Mouse (Mus musculus) spleen, postnatal 36 days (tissue): ENCODE results near the gene Ergic1.

Experiments used
- DNase-seq, 2 experiments: peaks; one replicate each; pipeline ENCODE4 v3.0.0; 2022; ENCODE audit warnings: low spot score in 2 of 2, mixed read lengths in 1 of 2

Ergic1 gene

DNA sequence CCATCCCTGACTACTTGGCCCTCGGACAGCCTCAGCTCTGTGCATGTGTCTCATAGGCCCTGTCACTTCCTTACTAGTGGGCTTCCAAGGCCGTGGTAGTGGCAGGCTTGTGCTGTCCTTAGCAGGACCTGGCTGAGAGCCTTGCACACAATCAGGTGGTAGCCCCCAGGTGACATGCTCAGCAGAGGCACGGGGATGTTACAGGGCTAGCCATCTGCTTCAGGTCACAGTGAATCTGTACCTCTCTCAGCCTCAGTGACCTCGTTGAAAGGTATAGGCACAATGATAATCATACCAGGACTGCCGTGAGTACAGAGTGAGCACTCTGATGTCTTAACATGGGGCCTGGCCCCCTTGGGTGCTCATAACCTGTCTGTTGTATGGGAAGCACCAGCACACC, 13.4 kb downstream of the Ergic1 start:
- DNase-seq = no peak

DNA sequence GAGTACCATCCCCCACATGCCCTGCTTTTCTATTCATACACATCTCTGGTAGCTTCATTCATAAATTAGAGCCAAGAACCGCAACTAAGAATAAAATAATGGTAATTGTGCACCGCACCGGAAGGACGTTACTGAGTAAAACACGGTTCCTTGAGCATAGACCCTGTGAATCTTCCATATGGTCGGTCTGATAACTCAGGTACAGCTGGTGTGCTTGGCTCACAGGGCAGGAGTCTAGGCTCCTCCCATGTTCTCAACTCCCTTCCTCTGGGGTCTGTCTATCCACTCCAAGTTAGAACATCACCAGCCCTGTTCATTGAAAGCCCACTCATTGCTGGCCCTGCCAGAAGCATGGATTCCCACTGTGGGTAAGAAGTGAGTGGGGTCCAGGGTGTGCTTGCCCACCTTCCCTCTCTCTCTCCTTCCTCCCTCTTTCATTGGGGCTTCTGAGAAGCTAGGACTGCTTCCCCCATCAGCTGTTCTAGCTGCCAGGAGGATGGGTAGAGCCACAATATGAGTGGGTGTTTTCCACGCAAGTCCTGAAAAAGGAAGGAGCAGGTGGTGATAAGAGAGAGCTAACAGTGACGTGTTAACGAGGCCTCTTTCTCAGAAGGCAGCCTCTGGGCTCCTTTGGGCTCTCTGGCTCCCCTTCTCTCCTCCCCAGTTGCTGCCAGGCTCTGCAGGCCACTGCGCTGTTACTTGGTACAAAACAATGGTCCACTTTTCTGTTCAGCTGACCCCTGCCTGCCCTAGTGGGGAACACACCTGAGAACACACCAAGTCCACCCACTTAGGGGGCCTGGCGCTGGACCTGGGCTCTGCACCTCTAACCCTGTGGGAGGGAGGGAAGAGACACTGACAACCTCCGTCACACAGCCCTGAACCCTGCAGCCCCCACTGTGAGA, 14.7 kb downstream of the Ergic1 start:
- no peak for DNase-seq

DNA sequence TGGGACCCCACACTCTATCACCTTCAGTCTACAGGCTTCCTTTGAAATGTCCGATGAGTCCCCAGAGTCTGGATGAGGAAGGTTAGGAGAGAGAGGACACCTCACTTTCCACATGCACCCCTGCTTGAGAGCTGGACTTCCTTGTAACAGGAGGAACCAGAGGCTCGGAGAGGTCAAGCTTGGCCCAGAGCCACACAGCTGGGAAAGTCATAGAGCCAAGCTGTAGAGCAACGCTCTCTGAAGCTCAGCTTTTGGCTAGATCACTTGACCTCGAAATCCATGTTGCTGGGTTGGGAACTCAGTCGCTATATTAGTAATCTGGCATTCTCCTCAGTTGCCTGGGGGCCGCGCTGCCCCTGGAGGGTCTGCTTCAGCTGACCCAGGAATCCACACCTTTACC, 15.5 kb downstream of the Ergic1 start:
- no peak for DNase-seq

DNA sequence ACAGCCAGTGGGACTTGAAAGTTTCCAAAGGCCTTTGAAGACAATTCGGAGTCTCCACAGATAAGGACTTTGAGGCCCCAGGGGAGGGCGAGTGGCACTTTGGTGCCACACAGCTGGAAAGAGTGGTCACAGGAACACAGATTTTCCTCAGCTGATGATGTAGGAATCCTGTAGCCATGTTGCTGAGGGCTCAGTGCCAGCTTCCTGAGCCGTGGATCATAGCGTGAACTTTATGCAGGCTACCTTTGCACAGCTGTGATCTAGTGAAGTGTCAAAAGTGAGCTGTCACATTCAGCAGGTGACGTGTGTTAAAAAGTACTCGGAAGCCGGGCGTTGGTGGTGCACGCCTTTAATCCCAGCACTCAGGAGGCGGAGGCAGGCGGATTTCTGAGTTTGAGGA, 16.0 kb downstream of the Ergic1 start:
- DNase-seq = no peak

DNA sequence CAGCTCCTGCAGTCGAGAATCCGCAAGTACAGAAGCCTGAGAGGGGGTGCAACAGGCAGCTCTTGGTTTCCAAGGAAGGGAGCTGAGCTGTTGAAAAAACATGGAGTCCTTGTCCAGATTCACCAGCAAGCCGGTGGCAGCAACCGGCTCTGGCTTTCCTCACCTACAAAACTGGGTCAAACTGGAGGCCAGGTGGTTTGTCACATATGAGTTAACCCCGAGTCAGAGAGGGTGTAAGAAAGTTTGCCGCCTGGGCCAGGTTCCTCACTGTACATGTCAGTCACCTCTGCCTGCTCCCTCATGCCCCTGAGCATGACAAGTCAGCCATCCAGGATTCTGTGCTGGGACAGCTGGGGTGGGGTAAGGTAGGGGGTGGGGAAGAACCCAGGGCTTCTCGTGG, 16.9 kb downstream of the Ergic1 start:
- no peak for DNase-seq

DNA sequence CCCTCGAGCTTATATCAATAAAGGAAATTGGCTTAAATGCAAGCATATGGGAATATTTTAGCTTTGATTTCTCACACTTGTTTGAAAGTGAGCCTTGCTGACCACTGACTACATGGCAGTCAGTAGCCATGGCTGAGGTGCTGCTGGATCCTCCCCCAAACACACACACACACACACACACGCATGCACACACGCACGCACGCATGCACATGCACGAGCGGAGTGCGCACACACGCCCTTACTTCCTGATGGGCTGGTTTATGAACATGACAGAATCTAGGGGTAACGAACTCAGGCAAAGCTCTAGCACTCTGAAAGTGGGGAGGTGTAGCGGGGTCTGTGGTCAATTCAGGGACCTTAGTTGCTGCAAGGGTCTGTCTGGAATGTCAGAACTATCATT, 17.5 kb downstream of the Ergic1 start:
- DNase-seq = no peak

DNA sequence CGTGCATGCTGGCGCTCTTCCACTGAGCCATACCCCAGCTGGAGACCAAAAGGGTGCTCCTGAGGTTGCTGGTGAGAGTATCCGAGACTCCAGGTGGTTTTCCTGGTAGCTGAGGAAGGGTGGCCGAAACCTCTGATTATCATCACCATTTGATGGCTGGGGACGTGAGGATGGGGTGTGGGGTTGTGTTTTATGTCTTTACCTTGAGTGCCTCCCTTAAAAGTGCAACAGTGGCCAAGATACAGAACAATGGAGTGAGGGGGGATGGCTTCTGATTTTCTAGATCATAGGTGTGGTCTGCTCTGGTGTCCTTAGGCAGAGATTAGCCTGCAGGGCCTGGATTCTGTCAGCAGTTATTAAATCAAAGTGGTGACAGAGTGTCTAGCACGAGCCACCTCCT, 18.1 kb downstream of the Ergic1 start:
- DNase-seq = no peak

DNA sequence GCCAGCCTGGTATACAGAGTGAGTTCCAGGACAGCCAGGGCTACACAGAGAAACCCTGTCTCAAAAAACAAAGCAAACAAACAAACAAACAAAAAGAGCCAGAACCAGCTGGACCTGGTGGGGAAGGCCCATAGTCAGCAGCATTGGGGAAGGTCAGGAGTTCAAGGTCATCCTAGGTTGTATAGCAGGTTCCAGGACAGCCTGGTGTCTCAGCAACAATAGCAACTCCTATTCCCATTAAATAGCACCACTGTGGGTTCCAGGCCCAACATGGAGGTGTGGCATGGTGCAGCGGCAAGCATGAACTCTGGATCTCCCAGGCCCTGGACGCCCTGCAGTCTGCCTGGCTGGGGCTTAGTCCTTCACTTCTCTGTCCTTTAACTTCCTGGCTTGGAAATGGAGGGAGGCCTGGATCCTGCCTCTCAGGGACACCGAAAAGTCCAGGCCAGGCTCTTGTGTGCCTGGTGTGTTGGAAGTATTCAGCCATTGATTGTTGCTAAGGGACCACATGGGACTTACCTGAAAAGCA, 19.6 kb downstream of the Ergic1 start:
- DNase-seq = no peak

DNA sequence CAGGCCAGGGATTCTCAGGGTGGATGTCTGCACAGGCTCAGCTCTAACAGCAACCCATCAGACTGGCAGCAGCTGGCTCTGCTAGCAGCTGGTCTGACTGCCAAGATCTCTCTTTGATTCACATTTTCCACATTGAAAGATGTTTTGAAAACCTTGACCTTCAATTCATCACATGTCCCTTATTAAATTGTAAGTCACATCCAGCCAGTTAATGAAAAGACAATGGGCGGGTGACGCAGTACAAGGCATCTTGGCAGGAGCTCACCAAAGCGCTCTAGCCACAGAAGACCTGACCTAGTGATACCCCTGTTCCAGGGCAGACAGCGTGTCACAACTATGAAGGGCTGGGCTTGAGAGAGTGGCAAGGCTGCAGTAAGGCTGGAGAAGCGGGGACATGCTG, 21.0 kb downstream of the Ergic1 start:
- no peak for DNase-seq

DNA sequence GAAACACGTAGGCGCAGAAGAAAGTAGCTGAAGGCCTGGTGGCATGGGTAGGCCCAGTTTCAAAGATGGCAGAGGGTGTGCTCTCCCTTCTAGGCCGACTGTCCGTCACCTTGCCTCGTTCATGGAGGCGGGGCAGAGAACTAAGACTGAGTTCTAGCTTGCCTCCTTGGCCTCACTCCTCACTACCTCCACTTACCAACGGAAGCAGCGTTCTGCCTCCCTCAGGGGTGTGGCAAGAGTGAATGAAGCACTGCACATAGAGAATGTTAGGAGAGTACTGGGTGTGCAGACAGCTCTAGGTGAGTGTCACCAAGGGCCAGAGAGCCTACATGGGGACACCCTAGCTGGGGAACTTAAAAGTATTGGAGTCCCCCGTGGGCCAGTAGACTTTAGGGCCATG, 21.8 kb downstream of the Ergic1 start:
- DNase-seq = no peak

DNA sequence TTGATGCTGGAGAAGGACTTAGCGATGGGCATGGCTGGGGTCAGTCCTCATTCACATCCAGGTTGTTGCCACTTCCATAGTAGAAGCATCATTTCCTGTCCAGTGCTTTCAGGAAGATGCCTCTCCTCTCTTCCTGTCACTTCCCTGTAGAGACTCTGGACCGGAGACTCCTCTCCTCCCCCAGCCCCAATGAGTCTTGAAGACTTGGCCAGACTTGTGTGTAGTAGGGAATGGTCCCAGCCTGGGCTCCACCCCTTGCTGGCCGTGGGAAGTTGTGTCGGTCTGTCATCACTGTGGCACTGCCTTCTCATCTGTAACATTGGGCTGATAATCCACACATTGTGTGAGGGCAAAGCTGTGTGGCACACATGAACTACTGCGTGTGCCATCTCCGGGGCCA, 22.3 kb downstream of the Ergic1 start:
- DNase-seq = no peak

DNA sequence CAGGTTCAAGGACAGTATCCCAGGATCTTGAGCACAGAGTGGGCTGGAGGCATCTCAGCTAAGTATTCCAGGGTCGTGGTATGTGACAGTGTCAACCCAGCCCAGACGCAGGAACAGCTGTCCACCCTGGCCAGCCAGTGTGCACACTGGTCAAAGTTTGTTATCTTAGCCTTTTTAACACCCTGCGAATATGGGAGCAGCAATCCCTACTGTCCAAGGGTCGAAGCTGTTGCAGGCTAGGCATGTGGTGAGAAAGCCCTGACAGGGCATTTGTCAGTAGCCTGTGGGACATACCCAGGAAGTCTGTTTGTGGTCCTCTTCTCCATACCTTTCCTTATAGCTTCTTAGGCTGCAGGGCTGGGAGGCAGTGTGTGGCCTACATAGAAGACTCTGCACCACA, 22.8 kb downstream of the Ergic1 start:
- no peak for DNase-seq

DNA sequence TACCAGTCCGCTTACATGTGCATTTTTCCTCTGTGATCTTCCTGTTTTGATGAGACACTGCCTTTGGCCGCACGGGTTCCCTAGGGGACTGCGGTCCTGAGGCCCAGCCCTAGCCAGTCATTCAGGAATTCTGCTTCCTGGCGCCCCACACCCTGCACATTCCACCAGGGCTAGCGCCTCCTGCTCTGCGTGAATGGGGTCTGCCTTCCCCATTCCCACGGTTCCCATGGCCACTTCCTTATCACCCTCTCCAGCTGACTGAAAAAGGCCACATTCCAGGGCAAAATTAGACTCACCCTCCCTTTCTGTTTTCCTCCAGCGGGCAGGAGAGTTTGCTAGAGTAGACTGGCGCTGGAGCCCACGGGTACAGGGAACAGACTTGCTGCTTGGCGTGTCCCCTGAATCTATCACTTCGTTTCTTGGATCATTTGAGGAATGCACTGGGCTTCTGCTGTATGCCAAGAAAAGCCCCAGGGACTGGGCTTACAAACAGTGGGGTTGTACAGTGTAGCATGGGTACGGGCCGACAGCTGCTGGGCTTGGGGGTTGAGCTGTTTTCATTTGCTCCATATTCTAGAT, 23.4 kb downstream of the Ergic1 start:
- DNase-seq = no peak

DNA sequence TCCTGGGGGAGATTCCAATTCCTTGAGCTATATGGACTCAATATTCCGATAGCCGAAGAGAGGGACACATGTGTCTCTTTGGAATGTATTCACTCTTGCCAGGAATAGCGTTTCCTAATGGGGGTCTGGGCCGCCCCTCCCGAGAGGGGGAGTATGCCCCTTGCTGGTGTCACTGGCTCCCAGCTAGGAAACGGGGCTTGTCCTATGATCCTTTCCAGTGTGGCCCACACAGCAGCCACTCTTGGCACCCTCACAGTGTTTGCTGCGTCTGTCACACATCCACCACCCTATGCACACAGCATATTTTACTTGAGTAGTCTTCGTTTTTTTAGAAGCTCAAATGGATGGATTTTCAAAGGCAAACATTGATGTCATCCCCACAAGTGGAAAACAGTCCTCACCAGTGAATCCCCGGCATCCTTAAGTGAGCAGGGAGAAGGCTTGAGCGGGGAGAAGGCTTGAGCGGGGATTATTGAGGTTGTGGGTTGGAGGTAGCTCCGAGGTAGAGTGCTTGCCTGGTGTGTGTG, 26.7 kb downstream of the Ergic1 start:
- DNase-seq = no peak

DNA sequence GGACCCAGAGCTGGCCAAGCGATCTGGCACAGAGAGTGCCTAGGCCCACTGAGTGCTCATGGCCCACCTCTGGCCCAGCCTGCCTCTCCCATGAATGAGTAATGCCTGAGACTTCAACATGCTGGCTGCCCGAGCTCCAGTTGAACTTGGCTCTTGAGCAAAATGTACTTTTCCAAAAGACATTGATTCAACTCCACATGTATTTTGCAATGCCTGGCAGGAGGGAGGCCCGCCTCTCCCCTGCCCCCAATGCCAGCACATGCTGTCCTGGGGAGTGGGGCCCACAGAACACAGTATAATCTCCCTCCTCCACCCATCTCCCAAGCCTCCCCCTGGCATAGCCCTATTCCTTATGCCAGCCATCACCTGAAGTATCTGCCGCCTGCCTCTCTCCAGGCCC, 31.2 kb downstream of the Ergic1 start:
- DNase-seq = no peak

DNA sequence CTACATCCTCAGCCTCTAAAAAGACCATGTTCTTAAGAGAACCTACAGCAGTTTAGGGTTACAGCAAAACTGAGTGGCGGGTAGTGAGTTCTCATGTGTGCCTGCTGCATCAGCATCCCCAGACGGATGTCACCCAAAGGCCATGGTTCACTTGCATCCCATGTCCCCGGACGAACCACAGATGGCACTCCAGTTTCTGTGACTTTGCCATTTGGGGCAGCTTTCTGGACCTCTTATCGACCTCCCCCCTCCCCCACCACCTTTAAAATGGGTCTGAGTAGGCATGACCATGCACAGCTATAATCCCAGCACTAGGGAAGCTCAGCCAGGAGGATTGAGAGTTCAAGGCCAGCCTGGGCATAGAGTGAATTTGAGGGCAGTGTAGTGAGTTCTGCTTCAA, 31.9 kb downstream of the Ergic1 start:
- DNase-seq = no peak

DNA sequence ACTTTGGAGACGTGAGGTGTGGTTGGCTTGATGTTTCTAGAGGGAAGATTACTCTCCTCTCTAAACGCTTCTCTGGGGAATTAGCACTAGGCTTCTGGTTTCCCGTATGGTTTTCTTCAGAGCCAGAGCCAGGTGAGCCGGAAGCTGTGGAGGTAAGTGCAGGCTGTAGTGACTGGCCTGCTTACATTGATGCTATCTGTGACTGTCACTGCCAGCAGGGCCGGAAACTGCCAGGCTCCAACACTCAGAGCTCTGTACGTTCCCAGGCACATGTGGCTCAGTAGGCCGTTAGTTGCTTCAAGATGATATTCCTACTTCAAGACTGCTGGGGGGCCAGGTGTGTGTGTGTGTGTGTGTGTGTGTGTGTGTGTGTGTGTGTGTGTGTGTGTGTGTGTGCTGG, 32.9 kb downstream of the Ergic1 start:
- DNase-seq = no peak

DNA sequence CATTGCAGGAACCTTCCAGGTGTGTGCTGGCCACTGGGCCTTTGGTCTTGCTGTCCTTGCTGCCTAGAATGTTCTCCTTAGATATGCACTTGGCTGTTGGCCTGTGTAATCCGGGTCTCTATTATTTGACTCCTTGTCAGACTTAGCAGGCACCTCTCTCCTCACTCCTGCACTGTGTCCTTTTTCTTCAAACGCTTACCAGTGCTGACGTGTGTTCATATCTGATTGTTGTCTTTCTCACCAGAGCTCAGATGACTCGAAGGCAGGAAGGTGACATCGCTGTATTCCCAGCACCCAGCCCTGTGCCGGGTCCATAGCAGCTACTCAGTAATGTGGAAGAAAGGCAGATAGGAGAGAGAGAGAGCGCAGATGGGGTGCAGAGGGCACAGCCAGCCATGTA, 33.7 kb downstream of the Ergic1 start:
- DNase-seq = no peak

DNA sequence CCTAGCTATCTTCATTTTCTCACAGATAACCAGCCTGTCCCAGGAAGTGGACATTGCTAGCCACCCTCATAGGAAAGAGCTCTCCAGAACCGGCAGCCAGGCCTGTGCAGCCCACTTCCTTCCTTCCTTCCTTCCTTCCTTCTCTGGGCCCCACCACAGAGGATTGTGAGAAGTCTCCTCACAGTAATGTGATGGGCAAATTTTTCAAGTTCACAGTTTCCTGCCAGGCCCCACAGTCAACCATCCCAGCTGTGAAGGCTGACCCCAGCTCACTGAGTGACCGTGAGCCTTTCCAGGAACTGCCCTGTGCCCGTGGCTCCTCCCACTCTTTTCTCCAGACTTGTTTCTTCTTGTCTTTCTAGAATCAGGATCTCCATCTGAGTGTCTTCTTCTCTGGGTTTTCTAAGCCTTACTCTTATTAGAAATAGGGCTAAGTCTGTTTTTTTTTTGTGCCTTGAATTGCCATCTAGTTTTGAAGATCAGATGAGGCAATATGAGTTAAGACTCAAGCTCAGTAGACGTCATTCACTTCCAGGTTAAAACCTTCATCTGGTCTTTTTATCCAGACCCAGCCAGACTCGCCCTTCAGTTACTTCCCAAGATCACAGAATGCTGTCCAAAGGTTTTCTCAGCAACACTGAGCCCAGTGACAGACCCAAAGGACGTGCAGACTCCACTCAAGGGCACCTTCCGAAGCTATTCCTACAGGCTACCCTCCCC, 34.3 kb downstream of the Ergic1 start:
- no peak for DNase-seq

DNA sequence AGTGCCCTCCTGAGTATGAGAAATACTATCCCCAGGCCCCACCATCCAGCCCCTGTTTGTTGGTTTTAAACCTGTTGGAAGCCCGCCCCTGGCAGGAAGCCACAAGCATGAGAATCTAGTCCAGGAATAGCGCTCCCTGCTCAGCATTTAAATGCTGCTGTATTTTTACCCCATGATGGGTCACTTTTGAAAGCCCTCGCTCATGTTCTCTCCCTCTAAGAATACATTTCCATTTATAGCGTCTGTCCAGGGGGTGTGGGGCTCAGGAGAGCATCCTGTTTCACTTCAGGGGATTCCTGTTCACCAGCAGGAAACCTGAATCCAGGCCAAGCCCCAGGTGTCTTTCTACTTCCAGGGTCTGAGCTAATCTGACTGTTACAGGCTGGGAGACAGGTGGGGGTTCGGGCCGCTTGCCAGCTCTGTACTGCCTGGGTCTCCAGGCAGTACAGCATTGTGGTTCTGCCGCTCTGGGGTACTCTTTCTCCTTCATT, 34.9 kb downstream of the Ergic1 start:
- no peak for DNase-seq

DNA sequence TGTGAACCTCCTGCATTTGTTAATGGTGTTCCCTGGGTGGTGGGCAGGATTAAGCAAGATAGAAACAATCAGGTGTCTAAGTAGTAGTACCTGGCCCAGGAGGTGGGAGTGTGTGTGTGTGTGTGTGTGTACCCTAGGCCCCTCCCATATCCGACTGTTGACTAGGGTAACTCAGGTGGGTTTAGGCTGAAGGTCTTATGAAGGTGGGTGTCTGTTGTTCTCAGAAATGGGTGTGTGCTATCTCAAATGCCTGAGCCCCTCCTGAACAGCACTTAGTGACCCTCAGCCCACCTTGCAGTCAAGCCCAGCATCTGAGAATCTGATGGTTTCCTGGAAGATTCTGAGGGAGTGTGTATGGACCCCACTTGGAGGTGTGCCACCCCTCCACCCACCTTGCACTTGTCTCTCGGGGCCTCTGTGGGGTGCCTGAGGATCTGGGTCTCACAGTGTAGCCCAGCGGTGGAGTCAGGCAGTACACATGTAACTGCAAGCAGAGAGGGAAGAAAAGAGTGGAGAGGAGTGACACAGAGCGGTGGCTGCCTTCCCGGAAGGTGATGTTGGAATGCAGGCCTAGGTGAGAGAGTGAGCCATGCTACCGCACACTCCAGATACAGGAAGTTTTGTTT, 35.7 kb downstream of the Ergic1 start:
- DNase-seq = no peak

DNA sequence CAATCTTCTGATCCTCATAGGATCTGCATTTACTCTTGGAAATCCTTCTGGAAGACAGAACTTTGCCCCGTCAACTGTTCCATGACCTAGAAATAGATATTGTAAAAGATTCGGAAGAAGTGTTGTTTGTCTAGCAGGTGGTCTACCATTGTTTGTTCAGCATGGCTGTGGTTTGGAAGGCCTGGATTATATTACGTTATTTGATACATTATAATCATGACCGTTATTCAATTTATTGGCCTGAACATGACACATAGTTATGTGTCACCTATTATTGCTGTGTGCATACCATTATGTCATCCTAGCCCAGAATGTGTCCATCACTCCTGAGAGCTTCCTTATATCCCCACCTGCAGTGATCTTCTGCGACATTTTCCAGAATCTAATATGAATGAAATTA, 37.6 kb downstream of the Ergic1 start:
- no peak for DNase-seq
